Mouse (Mus musculus): ENCODE results near the gene Cacnb4. TPM values are rescaled to one million over a fixed set of nuclear protein-coding genes. Genes with fewer than 3 reads are reported as not detected.

Cacnb4 gene
- total RNA-seq, 2 experiments from 2014 or later = not detected

Other genes with a start within 250 kb of the Cacnb4 start
- gene Stam2, start 65.5 kb upstream of the Cacnb4 start, total RNA-seq (2015) = 18.9 and 26.2 TPM in 2 replicates
- 15.4 and 20.1 TPM in 2 replicates for gene Stam2, start 65.5 kb upstream of the Cacnb4 start, total RNA-seq (2017)
- gene Fmnl2, start 181.0 kb upstream of the Cacnb4 start, total RNA-seq (2015) = 6.9 and 7.5 TPM in 2 replicates
- gene Fmnl2, start 181.0 kb upstream of the Cacnb4 start, total RNA-seq (2017) = 3.1 and 3.3 TPM in 2 replicates

Data from megakaryocyte progenitor cell, adult 5-6 weeks (primary cell).